Mouse (Mus musculus) liver, embryonic 11.5 days (tissue): ENCODE data around the gene Cd6. TPM values are rescaled to one million over a fixed set of nuclear protein-coding genes. Genes with fewer than 3 reads are reported as not detected.

ENCODE experiments used
- ATAC-seq: fragments of 200-750 bp; cut with Nextera tagmentation; replicated peaks from 2 replicates; pipeline ENCODE4 v1.8.0; 2017; ENCODE audit warnings: moderate number of reproducible peaks, mild to moderate bottlenecking, moderate TSS enrichment, moderate library complexity; ENCODE audit not compliant: low FRiP score
- DNase-seq: peaks from one replicate; pipeline ENCODE4 v3.0.0-alpha.2; 2017; ENCODE audit warnings: low spot score
- H3K27ac ChIP-seq: fragments of 300-500 bp; sonication (generic); 2 replicates; pipeline ENCODE4 v1.5.1; 2014; ENCODE audit warnings: mild to moderate bottlenecking, low read depth, low read length, control low read depth
- H3K27me3 ChIP-seq: fragments of 300-500 bp; sonication (generic); replicated peaks from 2 replicates; pipeline ENCODE4 v1.6.1; 2014; ENCODE audit warnings: low read length, mixed read lengths; ENCODE audit not compliant: control insufficient read depth, insufficient read depth
- H3K36me3 ChIP-seq: fragments of 300-500 bp; sonication (generic); 2 replicates; pipeline ENCODE4 v1.6.1; 2014; ENCODE audit warnings: mild to moderate bottlenecking, low read length, moderate library complexity, mixed read lengths; ENCODE audit not compliant: control insufficient read depth, insufficient read depth
- H3K4me1 ChIP-seq: fragments of 300-500 bp; sonication (generic); replicated peaks from 2 replicates; pipeline ENCODE4 v1.6.1; 2014; ENCODE audit warnings: low read length, mixed read lengths; ENCODE audit not compliant: control insufficient read depth, insufficient read depth
- H3K4me2 ChIP-seq: fragments of 300-500 bp; sonication (generic); 2 replicates; pipeline ENCODE4 v1.6.1; 2014; ENCODE audit warnings: mild to moderate bottlenecking, control low read depth, moderate library complexity
- H3K4me3 ChIP-seq: fragments of 300-500 bp; sonication (generic); 2 replicates; pipeline ENCODE4 v1.5.1; 2014; ENCODE audit warnings: low read depth, low read length, control low read depth
- H3K9ac ChIP-seq: fragments of 300-500 bp; sonication (generic); 2 replicates; pipeline ENCODE4 v1.6.1; 2014; ENCODE audit warnings: low read depth, low read length, control low read depth
- H3K9me3 ChIP-seq: fragments of 300-500 bp; sonication (generic); 2 replicates; pipeline ENCODE4 v1.6.1; 2016; ENCODE audit warnings: low read length, inconsistent platforms, mixed read lengths; ENCODE audit not compliant: control insufficient read depth
- WGBS: fragments of 180-500 bp; shearing (Covaris S2); extraction: QIAGEN DNeasy Blood & Tissue Kit; methylation state at CpG from one replicate; pipeline ENCODE4 v1.1.7; 2014; 5-methylcytosine and 5-hydroxymethylcytosine counted together
- polyA plus RNA-seq: library from polyadenylated mRNA; unstranded; fragments of >200 nt; fragmentation: Nextera tagmentation; extraction: Ambion mirVana; gene quantifications from 2 replicates; pipeline ENCODE4 v1.2.1, GENCODE M21; 2014

Gene Cd6
- polyA plus RNA-seq, 1 experiment from 2014 or later: not detected

GRCm38 (mm10) chr19:10844206-10844605 lies 14.3 kb upstream of the Cd6 start:
- H3K27ac ChIP-seq: no peak overlapping the region
- WGBS: 78% methylated on average over 5 of the region's 5 CpGs
- ATAC-seq (no peak), DNase-seq (no peak)
- H3K4me2 ChIP-seq: no peak overlapping the region
- H3K36me3 ChIP-seq: no peaks in the 10 kb centered on the region
- H3K27me3 ChIP-seq: peaks cover 13% of the 10 kb centered on the region
- no peak overlapping the region for H3K9ac ChIP-seq
- H3K9me3 ChIP-seq: no peaks in the 10 kb centered on the region
- no peak overlapping the region for H3K4me3 ChIP-seq
- peaks cover 5% of the 10 kb centered on the region; the same call in 1 of the 2 replicates for H3K4me1 ChIP-seq

- Histone ChIP-seq H3K9me3 (no peaks in the 10 kb centered on the region), H3K9ac (no peak overlapping the region), H3K27me3 (peaks cover 13% of the 10 kb centered on the region), H3K4me3 (no peak overlapping the region), H3K4me2 (peak overlapping the region; percentile 20; the same call in 1 of the 2 replicates), H3K36me3 (no peaks in the 10 kb centered on the region), H3K27ac (no peak overlapping the region), H3K4me1 (peaks cover 5% of the 10 kb centered on the region; the same call in 1 of the 2 replicates)
- ATAC-seq (no peak), DNase-seq (no peak)
- 32% methylated on average over 24 of the region's 24 CpGs for WGBS
Measured at GRCm38 (mm10) chr19:10842914-10843313, 13.1 kb upstream of the Cd6 start.

GRCm38 (mm10) chr19:10841721-10842626 lies 12.1 kb upstream of the Cd6 start:
- H3K4me2 ChIP-seq: peak overlapping the region; percentile 5
- no peak for DNase-seq
- H3K9ac ChIP-seq: no peak overlapping the region
- peaks cover 13% of the 10 kb centered on the region for H3K27me3 ChIP-seq
- no peaks in the 10 kb centered on the region for H3K9me3 ChIP-seq
- no peak overlapping the region for H3K27ac ChIP-seq
- no peaks in the 10 kb centered on the region for H3K36me3 ChIP-seq
- 29% methylated on average over 16 of the region's 16 CpGs for WGBS
- no peak overlapping the region for H3K4me3 ChIP-seq
- peaks cover 5% of the 10 kb centered on the region; the same call in 1 of the 2 replicates for H3K4me1 ChIP-seq
- no peak for ATAC-seq

- 70% methylated on average over 15 of the region's 15 CpGs for WGBS
- ATAC-seq: no peak
- no peak within 1 kb of the TSS for H3K27ac ChIP-seq
- H3K4me2 ChIP-seq: no peak within 1 kb of the TSS
- H3K36me3 ChIP-seq: no peaks in the 10 kb centered on the region
- H3K9me3 ChIP-seq: no peaks in the 10 kb centered on the region
- H3K4me3 ChIP-seq: no peak within 1 kb of the TSS
- peaks cover 5% of the 10 kb centered on the region; the same call in 1 of the 2 replicates for H3K4me1 ChIP-seq
- no peak within 1 kb of the TSS for H3K9ac ChIP-seq
- H3K27me3 ChIP-seq: peaks cover 11% of the 10 kb centered on the region
- DNase-seq: no peak
Measured at GRCm38 (mm10) chr19:10839010-10839892, 9.4 kb upstream of the Cd6 start, which contains the start of gene Slc15a3. TSS of gene Slc15a3 (plus strand) at chr19:10839727.

GRCm38 (mm10) chr19:10835671-10836070 lies 5.8 kb upstream of the Cd6 start:
- Histone ChIP-seq H3K4me1 (no peaks in the 10 kb centered on the region), H3K9ac (no peak overlapping the region), H3K36me3 (no peaks in the 10 kb centered on the region), H3K27me3 (no peaks in the 10 kb centered on the region; the same call in 1 of the 2 replicates), H3K27ac (no peak overlapping the region), H3K4me2 (no peak overlapping the region), H3K4me3 (no peak overlapping the region), H3K9me3 (no peaks in the 10 kb centered on the region)
- no peak for DNase-seq
- 47% methylated on average over 3 of the region's 3 CpGs for WGBS
- ATAC-seq: no peak

GRCm38 (mm10) chr19:10833611-10834010 lies 3.8 kb upstream of the Cd6 start:
- Histone ChIP-seq H3K9ac (no peak overlapping the region), H3K36me3 (no peaks in the 10 kb centered on the region), H3K27ac (no peak overlapping the region), H3K4me1 (no peaks in the 10 kb centered on the region), H3K4me2 (no peak overlapping the region), H3K27me3 (no peaks in the 10 kb centered on the region; the same call in 1 of the 2 replicates), H3K4me3 (no peak overlapping the region), H3K9me3 (no peaks in the 10 kb centered on the region)
- no peak for DNase-seq
- WGBS: 55% methylated on average over 3 of the region's 3 CpGs
- no peak for ATAC-seq

- WGBS: 62% methylated on average over 3 of the region's 3 CpGs
- no peak overlapping the region for H3K4me2 ChIP-seq
- no peak for ATAC-seq
- H3K36me3 ChIP-seq: no peaks in the 10 kb centered on the region
- no peak for DNase-seq
- no peak overlapping the region for H3K9ac ChIP-seq
- H3K4me1 ChIP-seq: no peaks in the 10 kb centered on the region
- no peak overlapping the region for H3K4me3 ChIP-seq
- H3K9me3 ChIP-seq: no peaks in the 10 kb centered on the region
- no peak overlapping the region for H3K27ac ChIP-seq
- no peaks in the 10 kb centered on the region for H3K27me3 ChIP-seq
Measured at GRCm38 (mm10) chr19:10832030-10832429, 2.2 kb upstream of the Cd6 start.

GRCm38 (mm10) chr19:10831424-10831823 lies 1.6 kb upstream of the Cd6 start:
- WGBS: 5% methylated on average over 5 of the region's 5 CpGs
- DNase-seq (peak; percentile 56), ATAC-seq (0 out of 2 replicates have a peak, but pooled peaks have one; percentile 43)
- Histone ChIP-seq H3K4me1 (no peaks in the 10 kb centered on the region), H3K36me3 (no peaks in the 10 kb centered on the region), H3K27me3 (no peaks in the 10 kb centered on the region), H3K4me3 (no peak overlapping the region), H3K27ac (no peak overlapping the region), H3K9me3 (no peaks in the 10 kb centered on the region), H3K9ac (no peak overlapping the region), H3K4me2 (no peak overlapping the region)
